In the genomic region with DNA sequence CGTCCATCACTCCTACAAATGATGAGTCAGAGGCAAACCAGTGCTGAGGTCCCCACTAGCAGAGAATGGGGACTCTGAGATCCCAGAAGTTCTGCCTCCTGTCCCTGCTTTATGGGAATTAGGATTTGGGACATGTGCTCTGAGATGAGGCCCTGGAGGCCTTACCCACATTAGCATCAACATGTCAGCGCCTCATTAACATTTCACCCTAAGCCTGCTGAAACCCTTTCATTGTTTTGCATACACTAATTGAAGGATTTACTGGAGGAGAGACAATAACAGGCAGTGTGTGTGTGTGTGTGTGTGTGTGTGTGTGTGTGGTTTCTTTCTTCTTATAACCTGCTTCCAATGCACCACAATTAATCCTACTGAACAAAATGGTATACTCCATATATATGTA, we compare ENCODE assay signal across 18 mouse cellular contexts.
DNase-seq lines count a peak whose midpoint lies in the region; ATAC-seq lines count a peak whose summit lies in the region.
"Had no signal": no experiment of that assay in that cellular context is flagged by ENCODE, and none has a peak within 500 bp of the region (broad histone marks: within the 10 kb centered on the region; RNA-seq: fewer than 3 reads in every experiment).

No protein-coding gene starts in this region.

- H3K27me3 ChIP-seq in hindbrain, embryonic 13.5 days = no peaks in the 10 kb centered on the region
- no peaks in the 10 kb centered on the region for H3K27me3 ChIP-seq in hindbrain, embryonic 16.5 days (replicated peaks; ENCODE audit: control insufficient read depth, insufficient read depth, low read length)
- H3K27me3 ChIP-seq in forebrain, embryonic 13.5 days = no peaks in the 10 kb centered on the region; the same call in 1 of the 2 replicates
- no peaks in the 10 kb centered on the region for H3K27me3 ChIP-seq in midbrain, embryonic 15.5 days (replicated peaks)

- H3K27ac ChIP-seq in hindbrain, embryonic 13.5 days = no peak overlapping the region
- no peak overlapping the region for H3K27ac ChIP-seq in hindbrain, embryonic 16.5 days (ENCODE audit: low read depth, low read length)
- 0 out of 2 replicates have a peak overlapping the region, but pooled peaks have one; percentile 2 for H3K27ac ChIP-seq in forebrain, embryonic 13.5 days
- H3K27ac ChIP-seq in midbrain, embryonic 15.5 days = no peak overlapping the region
- H3K27ac ChIP-seq: kidney, postnatal 0 days had no signal

- no peaks in the 10 kb centered on the region for H3K9me3 ChIP-seq in hindbrain, embryonic 13.5 days
- no peaks in the 10 kb centered on the region for H3K9me3 ChIP-seq in hindbrain, embryonic 16.5 days (ENCODE audit: control insufficient read depth, low read length)
- no peaks in the 10 kb centered on the region for H3K9me3 ChIP-seq in forebrain, embryonic 13.5 days (replicated peaks)
- no peaks in the 10 kb centered on the region for H3K9me3 ChIP-seq in midbrain, embryonic 15.5 days

- DNase-seq in embryo, embryonic 10.5 days (ENCODE audit: low spot score) = peak; percentile 30
- no peak for DNase-seq in embryo, embryonic 10 days (ENCODE audit: low spot score)
- no peak for DNase-seq in thymus, adult 18-20 months
- DNase-seq: adrenal gland, adult 8-10 months; cerebellum, adult 9-10 months; gastrocnemius, postnatal 36 days; kidney, adult 11 months; liver; right cerebral cortex, postnatal 14 days had no signal

- H3K36me3 ChIP-seq in hindbrain, embryonic 13.5 days = no peaks in the 10 kb centered on the region
- H3K36me3 ChIP-seq in hindbrain, embryonic 16.5 days (ENCODE audit: control insufficient read depth, insufficient read depth, low read length) = no peaks in the 10 kb centered on the region
- no peaks in the 10 kb centered on the region for H3K36me3 ChIP-seq in forebrain, embryonic 13.5 days (ENCODE audit: poor library complexity, severe bottlenecking)
- no peaks in the 10 kb centered on the region for H3K36me3 ChIP-seq in midbrain, embryonic 15.5 days (replicated peaks)

- no peak overlapping the region for H3K4me2 ChIP-seq in hindbrain, embryonic 13.5 days
- H3K4me2 ChIP-seq in hindbrain, embryonic 16.5 days (ENCODE audit: low read length) = no peak overlapping the region
- H3K4me2 ChIP-seq in forebrain, embryonic 13.5 days = no peak overlapping the region
- H3K4me2 ChIP-seq in midbrain, embryonic 15.5 days = no peak overlapping the region

- no peak overlapping the region for H3K9ac ChIP-seq in hindbrain, embryonic 13.5 days
- no peak overlapping the region for H3K9ac ChIP-seq in hindbrain, embryonic 16.5 days (ENCODE audit: low read depth, low read length)
- H3K9ac ChIP-seq in forebrain, embryonic 13.5 days = no peak overlapping the region
- no peak overlapping the region for H3K9ac ChIP-seq in midbrain, embryonic 15.5 days

- no peak overlapping the region for H3K4me3 ChIP-seq in hindbrain, embryonic 13.5 days
- H3K4me3 ChIP-seq in hindbrain, embryonic 16.5 days (ENCODE audit: low read length) = no peak overlapping the region
- no peak overlapping the region for H3K4me3 ChIP-seq in forebrain, embryonic 13.5 days
- no peak overlapping the region for H3K4me3 ChIP-seq in midbrain, embryonic 15.5 days
- H3K4me3 ChIP-seq: myocyte had no signal

- ATAC-seq in hindbrain, embryonic 13.5 days (ENCODE audit: low FRiP score) = peak; percentile 39; the same call in 1 of the 2 replicates
- ATAC-seq in hindbrain, embryonic 16.5 days = no peak
- peak; percentile 81 for ATAC-seq in forebrain, embryonic 13.5 days
- ATAC-seq in midbrain, embryonic 15.5 days (replicated peaks) = peak; percentile 63
- ATAC-seq in megakaryocyte, adult 5-6 weeks (ENCODE audit: poor library complexity, severe bottlenecking) = no peak
- ATAC-seq: lung, postnatal 0 days; Patski had no signal

- H3K4me1 ChIP-seq in hindbrain, embryonic 13.5 days (replicated peaks) = peaks cover 20% of the 10 kb centered on the region
- H3K4me1 ChIP-seq in hindbrain, embryonic 16.5 days (ENCODE audit: control insufficient read depth, insufficient read depth, low read depth, low read length) = no peaks in the 10 kb centered on the region
- peaks cover 28% of the 10 kb centered on the region for H3K4me1 ChIP-seq in forebrain, embryonic 13.5 days
- no peaks in the 10 kb centered on the region for H3K4me1 ChIP-seq in midbrain, embryonic 15.5 days

- WGBS in hindbrain, embryonic 13.5 days = 49% methylated on average over 2 of the region's 2 CpGs
- WGBS in hindbrain, embryonic 16.5 days = 48% methylated on average over 2 of the region's 2 CpGs
- WGBS in forebrain, embryonic 13.5 days = 42% methylated on average over 2 of the region's 2 CpGs
- 40% methylated on average over 2 of the region's 2 CpGs for WGBS in midbrain, embryonic 15.5 days

Comparison
In these comparisons a context has a peak if more than half of its experiments do, and no peak if none do; other contexts are left out.
1. ATAC-seq: peak in hindbrain, embryonic 13.5 days (single experiment), forebrain, embryonic 13.5 days (single experiment) and midbrain, embryonic 15.5 days (single experiment); none in hindbrain, embryonic 16.5 days (single experiment) and megakaryocyte, adult 5-6 weeks (single experiment).